Mouse (Mus musculus): Measurements from ENCODE around the gene Mas1. TPM values are rescaled to one million over a fixed set of nuclear protein-coding genes. Genes with fewer than 3 reads are reported as not detected.

Mas1 gene
- total and polyA plus RNA-seq, 3 experiments, result not detected

DNA sequence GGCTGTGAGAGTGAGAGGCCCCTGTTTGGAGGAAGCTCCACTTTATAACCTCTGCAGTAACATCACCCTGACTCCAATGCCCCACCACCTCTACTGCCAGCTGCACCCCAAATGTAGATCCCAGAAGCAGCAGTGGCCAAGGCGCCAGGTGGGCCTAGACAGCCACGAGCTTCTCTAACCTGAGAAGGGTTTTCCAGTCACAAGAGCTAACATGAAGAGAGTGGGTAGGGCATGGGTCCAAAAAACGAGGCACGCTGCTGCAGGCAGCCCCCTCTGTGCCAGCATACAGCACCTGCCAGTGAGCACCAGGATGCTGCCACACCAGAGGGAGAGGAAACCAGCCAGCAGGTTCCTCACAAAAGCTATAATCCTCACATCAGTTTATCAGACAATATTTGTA, 23.1 kb upstream of the Mas1 start:
- TF ChIP-seq HCFC1 (IDR thresholded peaks at IDR 0.05; ENCODE audit: low read depth, low read length), result no peak
- no peak for TF ChIP-seq TCF12 (IDR thresholded peaks at IDR 0.05; ENCODE audit: low read depth, low read length)
- TF ChIP-seq USF2 (IDR thresholded peaks at IDR 0.05; ENCODE audit: borderline replicate concordance in 1 of 2, insufficient read depth in 1 of 2, low read depth in 1 of 2, low read length in 2 of 2), result no peak
- TF ChIP-seq GABPA (IDR thresholded peaks at IDR 0.05; ENCODE audit: low read depth, low read length), result no peak
- no peak for TF ChIP-seq ETS1 (IDR thresholded peaks at IDR 0.05; ENCODE audit: low read depth, low read length)
- no peak for TF ChIP-seq JUND (IDR thresholded peaks at IDR 0.05; ENCODE audit: low read depth, low read length)
- no peak for TF ChIP-seq CHD2 (IDR thresholded peaks at IDR 0.05; ENCODE audit: low read length)
- TF ChIP-seq POLR2AphosphoS5 (IDR thresholded peaks at IDR 0.05; ENCODE audit: borderline replicate concordance, low read depth, low read length), result no peak
- TF ChIP-seq BHLHE40 (IDR thresholded peaks at IDR 0.05; ENCODE audit: borderline replicate concordance, low read depth, low read length), result no peak
- TF ChIP-seq MAZ (IDR thresholded peaks at IDR 0.05; ENCODE audit: low read depth, low read length), result no peak
- TF ChIP-seq MYC (IDR thresholded peaks at IDR 0.05; ENCODE audit: low read depth, low read length), result no peak
- no peak for TF ChIP-seq MXI1 (IDR thresholded peaks at IDR 0.05; ENCODE audit: low read depth, low read length)
- TF ChIP-seq SIN3A (IDR thresholded peaks at IDR 0.05; ENCODE audit: low read length), result no peak
- no peak for TF ChIP-seq RAD21 (IDR thresholded peaks at IDR 0.05; ENCODE audit: low read depth, low read length)
- no peaks in the 10 kb centered on the region for H3K36me3 ChIP-seq (ENCODE audit: control insufficient read depth in 1 of 2, insufficient read depth in 2 of 2, low read length in 2 of 2)

DNA sequence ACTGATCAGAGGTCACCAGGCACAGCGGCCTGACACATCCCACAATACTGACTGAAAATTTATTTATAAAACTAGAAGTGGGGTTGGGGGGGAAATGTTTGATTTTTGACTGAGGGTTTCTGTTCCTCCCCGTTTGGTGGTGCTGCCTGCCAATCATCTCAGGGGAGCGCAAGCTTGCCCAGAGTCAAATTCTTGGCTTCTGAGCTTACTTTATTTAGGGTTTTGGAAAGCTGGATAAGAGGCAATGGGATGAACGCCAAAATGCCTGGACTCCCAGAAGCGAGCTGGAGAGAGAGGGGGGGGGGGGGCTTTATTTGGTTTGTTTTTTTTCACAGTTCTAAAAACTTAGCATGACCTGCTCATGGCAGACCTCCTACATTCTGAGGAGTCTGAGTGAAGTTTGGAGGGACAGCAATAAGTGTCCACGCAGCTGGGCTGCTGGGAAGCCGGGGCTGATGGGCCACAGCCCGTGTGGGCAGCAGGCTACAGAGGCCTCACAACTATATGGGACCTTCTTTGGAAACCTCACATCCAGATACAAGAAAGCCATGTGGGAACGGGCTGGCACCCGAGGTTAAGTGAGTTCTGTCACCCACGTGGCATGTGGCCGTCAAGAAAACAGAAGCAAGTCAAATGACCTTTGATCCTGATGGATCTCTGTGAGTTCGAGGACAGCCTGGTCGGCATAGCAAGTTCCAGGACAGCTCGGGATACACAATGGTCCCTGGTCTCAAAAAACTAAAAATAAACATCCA, 19.3 kb upstream of the Mas1 start:
- Histone ChIP-seq H3K27me3 (ENCODE audit: control insufficient read depth in 1 of 2, insufficient read depth in 2 of 2, low read length in 2 of 2) (no peaks in the 10 kb centered on the region), H3K4me3 (ENCODE audit: control insufficient read depth in 1 of 2, insufficient read depth in 1 of 2, low read depth in 2 of 2, low read length in 2 of 2) (no peak overlapping the region)
- TF ChIP-seq NELFE (IDR thresholded peaks at IDR 0.05; ENCODE audit: low read depth, low read length), result no peak
- TF ChIP-seq NRF1 (IDR thresholded peaks at IDR 0.05; ENCODE audit: insufficient read depth, low read depth, low read length, poor library complexity, severe bottlenecking), result no peak

More for the DNA sequence above, 23.1 kb upstream of the Mas1 start:
- Histone ChIP-seq H3K27ac (ENCODE audit: control insufficient read depth, low read depth, low read length) (no peak overlapping the region), H3K9ac (ENCODE audit: control insufficient read depth, low read depth, low read length, poor library complexity, severe bottlenecking) (no peak overlapping the region), H3K4me3 (ENCODE audit: control insufficient read depth in 1 of 2, insufficient read depth in 1 of 2, low read depth in 2 of 2, low read length in 2 of 2) (no peak overlapping the region), H3K27me3 (ENCODE audit: control insufficient read depth in 1 of 2, insufficient read depth in 2 of 2, low read length in 2 of 2) (no peaks in the 10 kb centered on the region), H3K79me2 (ENCODE audit: control insufficient read depth, insufficient read depth, low read length, poor library complexity) (no peaks in the 10 kb centered on the region), H3K4me1 (ENCODE audit: control insufficient read depth in 1 of 2, insufficient read depth in 2 of 2, low read length in 2 of 2) (no peaks in the 10 kb centered on the region), H3K9me3 (replicated peaks; ENCODE audit: insufficient read depth, low read length) (no peaks in the 10 kb centered on the region)
- DNase-seq (ENCODE audit: low read depth, low spot score), result no peak

More for the DNA sequence above, 19.3 kb upstream of the Mas1 start:
- Histone ChIP-seq H3K9me3 (replicated peaks; ENCODE audit: insufficient read depth, low read length) (no peaks in the 10 kb centered on the region), H3K9ac (ENCODE audit: control insufficient read depth, low read depth, low read length, poor library complexity, severe bottlenecking) (no peak overlapping the region), H3K4me1 (ENCODE audit: control insufficient read depth in 1 of 2, insufficient read depth in 2 of 2, low read length in 2 of 2) (no peaks in the 10 kb centered on the region), H3K36me3 (ENCODE audit: control insufficient read depth in 1 of 2, insufficient read depth in 2 of 2, low read length in 2 of 2) (no peaks in the 10 kb centered on the region), H3K79me2 (ENCODE audit: control insufficient read depth, insufficient read depth, low read length, poor library complexity) (no peaks in the 10 kb centered on the region), H3K27ac (ENCODE audit: control insufficient read depth, low read depth, low read length) (no peak overlapping the region)
- no peak for DNase-seq (ENCODE audit: low read depth, low spot score)
